Mouse (Mus musculus): ENCODE results near the gene Hormad1.
"Not testable (repeated sequence)": the region's sequence is repeated elsewhere in the genome, so short reads cannot be mapped to it uniquely, and the experiment has no call there.

The Hormad1 gene

DNA sequence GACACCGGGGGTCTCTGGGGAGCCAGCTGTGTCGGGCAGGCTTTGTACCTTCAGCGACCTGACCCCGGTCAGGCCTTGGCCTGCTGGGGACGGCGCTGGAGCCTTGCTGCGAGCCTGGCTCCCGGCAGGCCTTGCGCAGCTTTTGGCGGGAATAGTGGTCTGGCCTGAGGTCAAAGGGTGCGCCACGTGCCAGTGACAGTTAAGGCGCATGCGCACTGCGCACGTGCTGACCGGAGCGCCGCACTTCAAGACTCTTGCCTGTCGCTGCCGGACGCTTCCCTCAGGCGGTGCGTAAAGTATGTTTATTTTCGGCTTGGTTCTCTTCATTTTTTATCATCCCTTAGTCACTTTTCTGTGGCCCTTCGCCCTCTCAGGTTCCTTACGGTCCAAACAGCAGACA, at the start of gene Hormad1:
TSS of gene Hormad1 (plus strand) at position 241 of the 400 bp plus-strand sequence.
- DNase-seq (ENCODE audit: low spot score), result no peak

- DNase-seq (ENCODE audit: low spot score), result no peak
Observed at GRCm38 (mm10) chr3:95511611-95512180, 47.8 kb upstream of the Hormad1 start.

GRCm38 (mm10) chr3:95516614-95517041, 42.8 kb upstream of the Hormad1 start:
- peak; percentile 48 for DNase-seq (ENCODE audit: low spot score)

- DNase-seq (ENCODE audit: low spot score), result peak; percentile 74
Observed at GRCm38 (mm10) chr3:95517493-95517898, 42.0 kb upstream of the Hormad1 start.

DNA sequence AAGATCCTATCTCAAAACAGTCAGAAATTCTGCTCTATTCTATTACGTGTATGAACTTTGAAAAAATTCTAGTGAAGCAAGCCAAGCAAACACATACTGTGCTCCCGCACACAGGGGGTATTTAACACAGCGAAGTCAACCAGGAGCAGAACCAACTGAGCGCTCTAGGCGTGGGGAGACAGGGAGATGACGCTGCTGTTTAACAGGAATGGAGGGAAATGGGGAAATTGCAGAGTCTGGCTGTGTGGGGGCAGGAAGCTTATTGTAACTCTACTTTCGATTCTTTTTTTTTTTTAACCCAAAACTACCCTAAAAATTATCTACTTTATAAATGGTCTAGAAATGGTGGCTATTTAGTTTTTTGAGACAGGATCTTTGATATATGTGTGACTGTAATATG, 40.6 kb upstream of the Hormad1 start:
- no peak for DNase-seq (ENCODE audit: low spot score)

DNA sequence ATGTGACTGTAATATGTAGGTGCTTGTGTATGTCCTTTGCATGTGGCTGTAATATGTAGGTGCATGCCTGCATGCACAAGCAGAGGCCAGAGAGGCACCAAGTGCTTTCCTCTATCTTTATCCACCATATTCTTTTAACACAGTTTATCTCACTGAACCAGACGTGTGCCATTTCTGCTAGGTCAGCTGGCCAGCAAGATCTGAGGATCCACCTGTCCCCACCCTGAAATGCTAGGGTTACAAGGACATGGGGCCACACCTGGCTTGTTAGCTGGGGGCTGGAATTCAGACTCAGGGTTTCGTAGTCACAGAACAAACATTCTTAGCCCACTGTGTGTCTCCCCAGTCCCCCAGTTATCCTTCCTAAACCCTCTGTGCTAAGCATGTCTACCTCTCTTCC, 40.2 kb upstream of the Hormad1 start:
- peak; percentile 58 for DNase-seq (ENCODE audit: low spot score)

DNA sequence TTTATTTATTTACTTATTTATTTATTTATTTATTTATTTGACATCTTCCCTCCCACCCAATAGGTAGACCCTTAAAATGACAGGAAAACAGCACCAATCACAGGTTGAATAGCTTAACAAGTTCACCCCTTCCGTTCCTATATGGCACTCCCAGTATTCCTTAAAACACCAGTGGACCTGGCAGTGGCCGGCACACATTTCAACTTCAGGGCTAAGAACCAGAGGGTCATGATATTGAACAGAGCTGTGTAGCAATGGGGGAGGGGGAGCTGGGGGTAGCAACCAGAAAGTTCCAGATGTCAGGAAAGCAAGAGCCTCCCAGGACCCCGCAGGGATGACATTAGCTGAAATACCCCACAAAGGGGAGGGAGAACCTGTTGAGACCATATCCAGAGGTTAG, 39.4 kb upstream of the Hormad1 start:
- no peak for DNase-seq (ENCODE audit: low spot score)

- DNase-seq (ENCODE audit: low spot score), result no peak
Observed at GRCm38 (mm10) chr3:95521168-95521567, 38.3 kb upstream of the Hormad1 start.

GRCm38 (mm10) chr3:95523662-95524061, 35.8 kb upstream of the Hormad1 start:
- DNase-seq (ENCODE audit: low spot score), result no peak

- no peak for DNase-seq (ENCODE audit: low spot score)
Observed at GRCm38 (mm10) chr3:95524673-95525072, 34.8 kb upstream of the Hormad1 start.

DNA sequence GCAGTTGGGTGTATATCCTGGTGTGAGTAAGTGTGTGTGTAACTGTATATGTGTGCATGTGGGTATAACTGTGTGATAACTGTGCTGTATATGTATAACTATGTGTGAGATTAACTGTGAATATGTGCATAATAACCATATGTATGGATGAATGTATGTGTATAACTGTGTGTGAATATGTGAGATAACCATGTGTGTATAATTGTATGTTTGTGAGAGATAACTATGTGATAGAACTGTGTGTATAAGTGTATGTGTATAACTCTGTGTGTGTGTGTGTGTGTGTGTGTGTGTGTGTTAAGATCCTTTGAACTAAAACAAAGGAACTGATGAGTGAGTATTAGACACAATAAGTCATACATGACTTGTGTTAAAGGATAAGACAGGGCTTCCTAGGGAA, 33.4 kb upstream of the Hormad1 start:
- DNase-seq (ENCODE audit: low spot score), result no peak

GRCm38 (mm10) chr3:95526622-95527211, 32.8 kb upstream of the Hormad1 start, which contains the start of gene Ctss:
TSS of gene Ctss (plus strand) at chr3:95526786.
- peak; percentile 19 for DNase-seq (ENCODE audit: low spot score)

GRCm38 (mm10) chr3:95529814-95530213, 29.7 kb upstream of the Hormad1 start:
- DNase-seq (ENCODE audit: low spot score), result no peak

DNA sequence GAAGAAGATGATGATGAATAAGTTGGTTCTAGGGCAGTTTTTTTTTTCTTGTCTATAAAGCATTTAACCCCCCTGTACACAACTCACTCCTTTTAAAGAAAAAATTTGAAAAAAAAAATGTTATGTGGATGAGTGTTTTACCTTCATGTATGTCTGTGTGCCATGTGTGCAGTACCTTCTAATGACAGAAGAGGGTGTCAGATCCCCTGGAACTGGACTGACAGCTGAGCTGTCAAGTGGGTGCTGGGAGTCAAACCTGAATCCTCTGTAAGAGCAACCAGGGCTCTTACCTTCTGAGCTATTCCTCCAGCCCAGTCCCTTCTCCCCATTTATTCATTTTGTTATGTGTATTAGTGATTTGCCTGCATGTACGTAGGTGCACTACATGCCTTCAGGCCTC, 28.5 kb upstream of the Hormad1 start:
- DNase-seq (ENCODE audit: low spot score), result no peak

- DNase-seq (ENCODE audit: low spot score), result no peak
Observed at GRCm38 (mm10) chr3:95533364-95533763, 26.1 kb upstream of the Hormad1 start.

GRCm38 (mm10) chr3:95534927-95535326, 24.6 kb upstream of the Hormad1 start:
- DNase-seq (ENCODE audit: low spot score), result no peak

DNA sequence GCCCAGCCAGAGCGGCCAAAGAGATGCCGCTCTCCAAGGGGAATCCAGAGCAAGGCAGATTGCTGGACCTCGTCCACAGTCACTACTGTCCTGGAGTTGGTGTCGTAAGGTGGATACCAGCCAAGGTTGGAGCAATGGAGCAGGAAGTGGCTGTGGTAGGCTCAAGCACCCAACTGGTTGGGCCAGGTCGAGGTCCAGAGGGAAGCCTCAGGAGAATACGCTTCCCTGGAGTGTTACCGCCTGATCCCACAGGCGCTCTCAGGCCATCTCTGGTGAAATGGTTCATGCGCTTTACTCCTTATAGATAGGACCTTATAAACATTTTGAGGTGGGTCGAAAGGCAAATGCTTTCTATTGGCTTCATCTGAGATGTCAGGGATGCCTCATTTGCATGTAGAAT, 20.5 kb upstream of the Hormad1 start:
- no peak for DNase-seq (ENCODE audit: low spot score)

GRCm38 (mm10) chr3:95539837-95540236, 19.6 kb upstream of the Hormad1 start:
- no peak for DNase-seq (ENCODE audit: low spot score)

DNA sequence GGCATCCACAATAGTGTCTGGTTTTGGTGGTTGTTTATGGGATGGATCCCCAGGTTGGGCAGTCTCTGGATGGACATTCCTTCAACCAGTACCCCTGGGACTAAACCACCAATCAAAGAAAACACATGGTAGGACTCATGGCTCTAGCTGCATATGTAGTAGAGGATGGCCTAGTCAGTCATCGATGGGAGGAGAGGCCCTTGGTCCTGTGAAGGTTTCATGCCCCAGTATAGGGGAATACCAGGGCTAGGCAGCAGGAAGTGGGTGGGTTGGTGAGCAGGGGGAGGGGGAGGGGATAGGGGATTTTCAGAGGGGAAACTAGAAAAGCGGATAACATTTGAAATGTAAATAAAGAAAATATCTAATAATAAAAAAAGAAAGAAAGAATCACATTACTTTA, 18.3 kb upstream of the Hormad1 start:
- not testable (repeated sequence) for DNase-seq (ENCODE audit: low spot score)

GRCm38 (mm10) chr3:95542171-95542570, 17.3 kb upstream of the Hormad1 start:
- no peak for DNase-seq (ENCODE audit: low spot score)

- no peak for DNase-seq (ENCODE audit: low spot score)
Observed at GRCm38 (mm10) chr3:95542981-95543380, 16.5 kb upstream of the Hormad1 start.

- no peak for DNase-seq (ENCODE audit: low spot score)
Observed at GRCm38 (mm10) chr3:95550176-95550575, 9.3 kb upstream of the Hormad1 start.

DNA sequence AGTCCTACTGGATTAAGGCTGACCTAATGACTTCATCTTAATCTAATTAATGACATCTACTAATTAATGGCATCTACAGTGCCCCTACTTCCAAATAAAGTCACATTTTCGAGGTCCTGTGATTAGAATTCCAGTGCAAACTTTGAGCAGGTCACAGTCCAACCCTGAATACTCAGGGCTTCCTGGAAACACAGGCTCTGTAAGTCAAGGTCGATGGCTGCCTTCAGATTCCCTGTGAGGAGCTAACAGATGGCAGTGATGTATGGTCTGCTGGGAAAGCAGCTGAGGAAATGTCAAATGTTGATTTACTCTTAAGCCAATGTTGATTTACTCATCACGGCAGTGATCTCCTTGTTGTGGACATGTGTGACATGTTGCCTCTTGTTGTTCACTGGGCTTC, 5.5 kb upstream of the Hormad1 start:
- no peak for DNase-seq (ENCODE audit: low spot score)

GRCm38 (mm10) chr3:95560738-95561137, 1.3 kb downstream of the Hormad1 start:
- no peak for DNase-seq (ENCODE audit: low spot score)

Data from spleen, adult 12 weeks (tissue).